Mouse (Mus musculus): ENCODE measurements around the gene Rabep2. TPM values are rescaled to one million over a fixed set of nuclear protein-coding genes. Genes with fewer than 3 reads are reported as not detected.
"Not testable (repeated sequence)": the region's sequence is repeated elsewhere in the genome, so short reads cannot be mapped to it uniquely, and the experiment has no call there.

Gene Rabep2
- polyA plus RNA-seq, 1 experiment from 2014 or later = 24.2 TPM

- WGBS = under 1% methylated on average over 23 of the region's 23 CpGs
- peak; percentile 92 for ATAC-seq
- Histone ChIP-seq H3K27me3 (replicated peaks) (no peaks in the 10 kb centered on the region), H3K36me3 (no peaks in the 10 kb centered on the region), H3K9me3 (no peaks in the 10 kb centered on the region), H3K4me3 (replicated peaks) (peak overlapping the region; percentile 38), H3K9ac (peak overlapping the region; percentile 32; the same call in 1 of the 2 replicates), H3K27ac (peak overlapping the region; percentile 87), H3K4me1 (replicated peaks) (no peaks in the 10 kb centered on the region), H3K4me2 (replicated peaks) (peak overlapping the region; percentile 86)
These were observed 53.9 kb downstream of the Rabep2 start for GRCm38 (mm10) chr7:126482392-126482871.

DNA sequence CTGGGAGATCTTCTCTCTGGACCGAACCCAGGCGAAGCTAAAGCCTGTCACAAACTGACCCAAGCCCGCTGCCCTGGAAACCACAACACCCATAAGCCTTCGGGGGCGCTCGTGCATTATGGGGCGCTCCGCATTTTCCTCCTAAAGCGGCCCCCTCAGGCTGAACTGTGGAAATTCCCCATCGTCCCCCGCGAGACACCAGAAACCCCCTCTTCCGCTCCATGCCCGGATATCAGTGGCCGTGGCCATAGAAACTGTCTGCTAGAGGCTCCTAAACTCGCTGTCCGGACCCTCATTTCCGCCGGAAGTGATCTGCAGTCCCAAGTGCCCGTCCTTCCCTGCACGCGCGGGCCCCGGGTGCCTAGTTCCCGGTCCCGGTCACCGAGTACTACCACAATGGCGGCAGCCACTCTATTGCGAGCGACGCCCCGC is 58.5 kb downstream of the Rabep2 start, which contains the start of gene Tufm:
Gene Tufm (plus strand): TSS at position 310 of the 432 bp plus-strand sequence.
- Histone ChIP-seq H3K27me3 (replicated peaks) (no peaks in the 10 kb centered on the region), H3K36me3 (peaks cover 13% of the 10 kb centered on the region), H3K27ac (peak within 1 kb of the TSS; percentile 77), H3K9me3 (no peaks in the 10 kb centered on the region), H3K4me2 (replicated peaks) (peak within 1 kb of the TSS; percentile 79), H3K9ac (peak within 1 kb of the TSS; percentile 66), H3K4me3 (replicated peaks) (peak within 1 kb of the TSS; percentile 67), H3K4me1 (replicated peaks) (peaks cover 5% of the 10 kb centered on the region)
- ATAC-seq = peak; percentile 90
- under 1% methylated on average over 32 of the region's 32 CpGs for WGBS

- H3K4me3 ChIP-seq (replicated peaks) = peak overlapping the region; percentile 67
- not testable (repeated sequence) for H3K27ac ChIP-seq
These were observed 59.2 kb downstream of the Rabep2 start for GRCm38 (mm10) chr7:126487617-126488385.

DNA sequence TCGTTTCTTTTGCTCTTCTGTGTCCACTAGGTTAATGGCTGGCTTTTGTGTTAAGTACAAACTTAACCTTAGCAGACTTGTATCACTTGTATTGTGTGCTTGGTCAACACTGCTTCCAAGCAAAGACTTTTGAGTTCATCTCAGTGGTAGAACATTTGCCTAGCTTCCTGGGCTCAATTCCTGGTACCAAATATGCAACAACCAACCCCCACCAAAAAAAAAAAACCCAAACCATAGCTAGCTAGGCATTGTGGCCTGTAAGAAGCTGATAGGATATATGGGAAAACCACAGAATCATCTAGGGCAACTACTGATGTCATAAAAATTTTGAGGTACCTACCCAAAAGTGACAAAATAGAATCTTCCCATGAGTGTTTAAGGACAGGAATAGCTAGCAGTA is 62.4 kb downstream of the Rabep2 start:
- peaks cover 5% of the 10 kb centered on the region for H3K4me1 ChIP-seq (replicated peaks)
- H3K36me3 ChIP-seq = peaks cover 50% of the 10 kb centered on the region
- no peak for ATAC-seq
- H3K27ac ChIP-seq = no peak overlapping the region
- H3K4me2 ChIP-seq (replicated peaks) = no peak overlapping the region
- no peaks in the 10 kb centered on the region for H3K9me3 ChIP-seq
- H3K27me3 ChIP-seq (replicated peaks) = no peaks in the 10 kb centered on the region
- H3K9ac ChIP-seq = no peak overlapping the region
- 67% methylated on average over 1 of the region's 1 CpGs for WGBS
- H3K4me3 ChIP-seq (replicated peaks) = no peak overlapping the region

More at GRCm38 (mm10) chr7:126487617-126488385, 59.2 kb downstream of the Rabep2 start:
- Histone ChIP-seq H3K36me3 (peaks cover 20% of the 10 kb centered on the region), H3K9ac (peak overlapping the region; percentile 66), H3K4me2 (replicated peaks) (peak overlapping the region; percentile 79)
- H3K27me3 ChIP-seq (replicated peaks); H3K9me3 ChIP-seq; H3K4me1 ChIP-seq (replicated peaks): not testable (repeated sequence)
- ATAC-seq = peak; percentile 22
- whole genome bisulfite sequencing = 13% methylated on average over 25 of the region's 25 CpGs

DNA sequence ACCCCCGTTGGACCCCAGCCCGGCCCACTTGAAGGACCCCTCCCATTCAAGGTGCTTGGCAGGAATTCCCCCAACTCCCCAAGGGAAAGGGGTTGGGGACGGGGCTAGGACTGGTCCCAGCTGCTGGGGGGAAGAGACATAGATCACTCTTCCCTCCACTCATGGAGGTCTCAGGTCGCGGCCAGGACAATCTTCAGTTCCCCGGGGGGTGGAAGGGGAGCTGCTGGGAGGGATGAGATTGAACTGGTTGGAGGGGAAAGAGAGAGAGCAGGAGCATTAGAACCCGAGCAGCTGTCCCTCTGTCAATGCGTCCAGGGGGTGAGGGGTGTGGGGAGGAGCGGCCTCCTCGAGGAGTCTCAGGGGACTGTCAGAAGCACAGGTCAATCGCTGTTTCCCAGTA is 63.4 kb downstream of the Rabep2 start:
- H3K27ac ChIP-seq = no peak overlapping the region
- peaks cover 58% of the 10 kb centered on the region for H3K36me3 ChIP-seq
- H3K9me3 ChIP-seq = no peaks in the 10 kb centered on the region
- 51% methylated on average over 11 of the region's 11 CpGs for WGBS
- no peak overlapping the region for H3K9ac ChIP-seq
- no peak overlapping the region for H3K4me3 ChIP-seq (replicated peaks)
- no peak overlapping the region for H3K4me2 ChIP-seq (replicated peaks)
- ATAC-seq = no peak
- no peaks in the 10 kb centered on the region for H3K27me3 ChIP-seq (replicated peaks)
- peaks cover 5% of the 10 kb centered on the region for H3K4me1 ChIP-seq (replicated peaks)

- whole genome bisulfite sequencing = 86% methylated on average over 6 of the region's 6 CpGs
- Histone ChIP-seq H3K4me2 (replicated peaks) (no peak overlapping the region), H3K27ac (no peak overlapping the region), H3K9me3 (no peaks in the 10 kb centered on the region), H3K4me1 (replicated peaks) (no peaks in the 10 kb centered on the region), H3K9ac (no peak overlapping the region), H3K36me3 (peaks cover 76% of the 10 kb centered on the region), H3K27me3 (replicated peaks) (no peaks in the 10 kb centered on the region), H3K4me3 (replicated peaks) (no peak overlapping the region)
- ATAC-seq = peak; percentile 29; the same call in 1 of the 2 replicates
These were observed 65.6 kb downstream of the Rabep2 start for GRCm38 (mm10) chr7:126494120-126494519.

DNA sequence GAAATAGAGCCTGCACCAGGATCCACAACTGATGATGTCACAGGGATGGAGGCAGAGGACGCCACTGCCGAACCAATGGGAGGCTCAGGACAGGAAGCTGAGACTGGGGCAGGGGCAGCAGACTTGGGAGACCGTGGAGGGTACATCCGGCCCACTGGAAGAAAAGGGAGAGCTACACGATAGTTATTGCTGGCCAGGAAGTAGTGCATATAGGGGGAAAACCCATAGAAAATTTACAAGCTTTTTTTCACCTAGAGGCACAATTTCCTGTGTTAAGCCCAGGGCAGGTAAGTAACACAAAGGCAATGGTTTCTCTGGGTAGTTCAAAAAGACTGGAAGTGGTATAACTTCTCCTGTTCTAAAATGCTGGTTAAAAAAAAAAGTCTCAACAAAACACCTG is 67.9 kb downstream of the Rabep2 start:
- Histone ChIP-seq H3K36me3 (peaks cover 82% of the 10 kb centered on the region), H3K27ac (no peak overlapping the region), H3K9me3 (no peaks in the 10 kb centered on the region), H3K4me3 (replicated peaks) (no peak overlapping the region), H3K4me1 (replicated peaks) (0 out of 2 replicates have a peak, but pooled peaks cover 4% of the 10 kb centered on the region), H3K4me2 (replicated peaks) (no peak overlapping the region), H3K9ac (no peak overlapping the region), H3K27me3 (replicated peaks) (no peaks in the 10 kb centered on the region)
- ATAC-seq = no peak
- 88% methylated on average over 5 of the region's 5 CpGs for WGBS

DNA sequence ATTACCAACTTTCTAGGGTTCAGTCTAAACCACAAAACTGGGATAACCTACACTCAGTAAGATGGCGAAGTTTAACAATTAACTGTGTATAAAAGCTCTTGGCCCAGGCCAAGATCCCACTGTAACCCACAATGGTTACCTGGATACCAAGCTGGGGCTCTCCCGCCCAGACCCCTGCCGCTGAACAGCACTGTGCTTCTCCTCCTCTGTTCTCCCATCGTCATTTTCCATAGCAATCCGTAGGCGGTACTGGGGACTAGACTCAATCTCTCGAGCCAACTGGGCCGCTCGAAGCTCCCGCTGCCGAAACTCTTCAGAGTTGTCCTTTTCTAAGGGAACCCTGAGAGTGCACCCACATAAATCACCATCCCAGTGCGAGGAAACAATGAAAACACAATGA is 69.4 kb downstream of the Rabep2 start:
- H3K9ac ChIP-seq = no peak overlapping the region
- no peak overlapping the region for H3K4me3 ChIP-seq (replicated peaks)
- no peaks in the 10 kb centered on the region for H3K9me3 ChIP-seq
- 0 out of 2 replicates have a peak, but pooled peaks cover 4% of the 10 kb centered on the region for H3K4me1 ChIP-seq (replicated peaks)
- peaks cover 69% of the 10 kb centered on the region for H3K36me3 ChIP-seq
- no peak for ATAC-seq
- no peaks in the 10 kb centered on the region for H3K27me3 ChIP-seq (replicated peaks)
- WGBS = 93% methylated on average over 12 of the region's 12 CpGs
- no peak overlapping the region for H3K27ac ChIP-seq
- H3K4me2 ChIP-seq (replicated peaks) = no peak overlapping the region

Other genes starting within 250 kb of the Rabep2 start
- 37.4 and 39.8 TPM in 2 replicates for gene Xpo6, start 228.3 kb upstream of the Rabep2 start, polyA plus RNA-seq (2015; fragmentation: Nextera tagmentation; extraction: Ambion mirVana)
- 16.9 and 17.7 TPM in 2 replicates for gene Sbk1, start 156.1 kb upstream of the Rabep2 start, polyA plus RNA-seq (2015; fragmentation: Nextera tagmentation; extraction: Ambion mirVana)
- gene Lat, start 59.2 kb upstream of the Rabep2 start, polyA plus RNA-seq (2015; fragmentation: Nextera tagmentation; extraction: Ambion mirVana) = 1.4 and 1.5 TPM in 2 replicates
- 53.4 and 59.3 TPM in 2 replicates for gene Spns1, start 51.3 kb upstream of the Rabep2 start, polyA plus RNA-seq (2015; fragmentation: Nextera tagmentation; extraction: Ambion mirVana)
- gene Nfatc2ip, start 32.0 kb upstream of the Rabep2 start, polyA plus RNA-seq (2015; fragmentation: Nextera tagmentation; extraction: Ambion mirVana) = 1.6 and 2.5 TPM in 2 replicates
- gene Cd19, start 13.9 kb upstream of the Rabep2 start, polyA plus RNA-seq (2015; fragmentation: Nextera tagmentation; extraction: Ambion mirVana) = 0.24 TPM in 1 of 2 replicates, not detected in the other
- 0.24 and 2.6 TPM in 2 replicates for gene Atp2a1, start 34.3 kb downstream of the Rabep2 start, polyA plus RNA-seq (2015; fragmentation: Nextera tagmentation; extraction: Ambion mirVana)
- gene Sh2b1, start 46.7 kb downstream of the Rabep2 start, polyA plus RNA-seq (2015; fragmentation: Nextera tagmentation; extraction: Ambion mirVana) = 41.8 and 45.7 TPM in 2 replicates
- gene Tufm, start 58.6 kb downstream of the Rabep2 start, polyA plus RNA-seq (2015; fragmentation: Nextera tagmentation; extraction: Ambion mirVana) = 190 and 207 TPM in 2 replicates
- 43.8 and 44.4 TPM in 2 replicates for gene Atxn2l, start 74.7 kb downstream of the Rabep2 start, polyA plus RNA-seq (2015; fragmentation: Nextera tagmentation; extraction: Ambion mirVana)
- gene Eif3c, start 137.7 kb downstream of the Rabep2 start, polyA plus RNA-seq (2015; fragmentation: Nextera tagmentation; extraction: Ambion mirVana) = 190 and 217 TPM in 2 replicates
- gene Apobr, start 156.2 kb downstream of the Rabep2 start, polyA plus RNA-seq (2015; fragmentation: Nextera tagmentation; extraction: Ambion mirVana) = 0.75 and 1.8 TPM in 2 replicates
- gene Cln3, start 157.1 kb downstream of the Rabep2 start, polyA plus RNA-seq (2015; fragmentation: Nextera tagmentation; extraction: Ambion mirVana) = 34.4 and 34.9 TPM in 2 replicates
- not detected in 2 replicates for gene Il27, start 166.2 kb downstream of the Rabep2 start, polyA plus RNA-seq (2015; fragmentation: Nextera tagmentation; extraction: Ambion mirVana)
- gene Nupr1, start 202.1 kb downstream of the Rabep2 start, polyA plus RNA-seq (2015; fragmentation: Nextera tagmentation; extraction: Ambion mirVana) = 53.4 and 111 TPM in 2 replicates
- 45.2 and 51.7 TPM in 2 replicates for gene Sgf29, start 220.6 kb downstream of the Rabep2 start, polyA plus RNA-seq (2015; fragmentation: Nextera tagmentation; extraction: Ambion mirVana)
- gene Sult1a1, start 247.7 kb downstream of the Rabep2 start, polyA plus RNA-seq (2015; fragmentation: Nextera tagmentation; extraction: Ambion mirVana) = 5.5 and 6.1 TPM in 2 replicates